Mouse (Mus musculus) activated CD4-positive, CD25-positive, alpha-beta regulatory T cell, adult 4 months (primary cell): ENCODE data around the gene 4921504E06Rik. TPM values are rescaled to one million over a fixed set of nuclear protein-coding genes. Genes with fewer than 3 reads are reported as not detected.

Experiments
- ATAC-seq: one replicate; pipeline ENCODE4 v1.8.0; 2017
- polyA plus RNA-seq, 2 experiments: library from polyadenylated mRNA; unstranded; fragments of 100-300 nt; shearing (Covaris generic); gene quantifications; one replicate each; pipeline ENCODE4 v1.2.1; 2017

4921504E06Rik gene
- polyA plus RNA-seq, 2 experiments from 2014 or later, result not detected

DNA sequence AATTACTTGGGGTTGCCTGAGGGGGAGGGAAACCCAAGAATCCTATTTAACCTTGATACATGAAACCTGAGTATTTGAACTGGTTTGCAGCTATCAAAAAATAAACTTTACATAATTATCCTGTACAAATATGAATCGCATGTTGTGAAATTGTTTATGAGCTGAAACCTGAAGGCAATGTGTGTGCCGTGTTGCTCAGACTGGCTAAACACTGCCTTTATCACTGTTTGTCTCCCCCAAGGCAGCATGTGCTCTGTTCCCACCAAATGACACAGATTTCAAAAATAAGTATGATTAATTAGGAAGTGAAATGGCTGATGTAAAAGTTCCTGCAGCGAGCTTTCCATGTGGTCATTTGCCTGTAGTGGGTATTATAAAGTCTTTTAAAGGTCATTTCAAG, 63.5 kb downstream of the 4921504E06Rik start:
- no peak for ATAC-seq

DNA sequence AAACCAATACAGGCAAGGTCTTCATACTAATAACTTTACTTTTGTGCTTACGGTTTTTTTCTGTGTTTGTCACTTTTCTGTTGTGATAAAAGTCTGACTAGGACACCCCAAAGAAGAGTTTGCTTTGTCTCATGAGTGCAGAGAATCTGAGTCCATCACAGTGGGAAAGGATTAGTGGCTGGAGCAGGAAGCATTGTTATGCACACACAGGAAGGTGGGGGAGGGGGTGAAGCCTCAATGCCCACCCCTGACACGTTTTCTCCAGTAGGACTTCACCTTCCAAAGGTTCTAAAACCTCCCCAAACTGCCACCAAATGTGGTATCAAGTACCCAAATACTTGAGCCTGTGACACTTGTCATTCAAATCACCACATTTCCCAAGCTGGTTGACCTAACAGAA, 91.8 kb downstream of the 4921504E06Rik start:
- ATAC-seq, result no peak

DNA sequence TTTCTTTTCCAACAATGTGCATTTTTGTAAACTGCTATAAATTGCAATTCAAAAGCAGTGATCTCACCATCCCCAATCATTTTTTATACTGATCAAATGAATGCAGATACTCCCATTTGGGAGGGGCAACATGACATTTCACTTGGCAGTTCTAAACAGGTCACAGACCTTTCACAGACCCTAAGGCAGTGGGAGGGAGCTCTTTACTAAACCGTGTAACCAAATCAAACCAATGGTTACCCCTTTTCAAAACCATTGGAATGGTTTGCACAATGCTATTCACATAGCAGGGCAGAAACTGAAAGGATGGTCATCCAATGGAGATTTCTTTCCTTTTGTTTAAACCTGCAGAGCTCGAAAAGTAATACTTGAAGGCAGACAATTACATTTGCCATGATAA, 94.9 kb downstream of the 4921504E06Rik start:
- ATAC-seq, result no peak

DNA sequence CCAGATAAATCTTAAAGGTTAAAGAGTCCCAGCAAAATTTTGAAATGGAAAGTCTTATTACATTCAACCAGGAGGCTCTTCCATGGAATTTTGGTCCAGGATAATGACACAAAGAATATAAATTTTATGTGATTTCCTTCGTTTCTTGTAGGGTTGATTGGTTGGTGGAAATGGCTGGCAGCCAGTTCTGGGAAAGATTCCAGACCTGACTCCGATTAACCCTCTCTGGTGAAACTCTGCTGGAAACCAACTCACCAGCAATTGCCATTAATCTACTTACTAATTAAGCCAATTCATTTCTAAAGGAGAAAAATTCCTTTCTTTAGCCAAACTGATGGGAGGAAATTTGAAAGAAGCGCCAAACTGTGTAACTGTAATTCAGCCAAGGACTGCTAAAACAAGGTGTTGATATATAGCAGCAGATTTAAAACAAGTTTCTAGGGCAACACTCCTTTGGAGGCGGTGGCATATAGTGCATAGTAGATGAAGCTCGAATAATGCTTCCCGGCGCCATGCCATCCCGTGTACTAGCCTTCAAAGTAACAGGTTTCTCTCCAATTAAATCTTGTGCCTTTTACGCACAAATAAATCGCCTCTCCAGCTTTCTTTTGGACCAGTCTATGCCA, 97.7 kb downstream of the 4921504E06Rik start:
- ATAC-seq, result no peak

DNA sequence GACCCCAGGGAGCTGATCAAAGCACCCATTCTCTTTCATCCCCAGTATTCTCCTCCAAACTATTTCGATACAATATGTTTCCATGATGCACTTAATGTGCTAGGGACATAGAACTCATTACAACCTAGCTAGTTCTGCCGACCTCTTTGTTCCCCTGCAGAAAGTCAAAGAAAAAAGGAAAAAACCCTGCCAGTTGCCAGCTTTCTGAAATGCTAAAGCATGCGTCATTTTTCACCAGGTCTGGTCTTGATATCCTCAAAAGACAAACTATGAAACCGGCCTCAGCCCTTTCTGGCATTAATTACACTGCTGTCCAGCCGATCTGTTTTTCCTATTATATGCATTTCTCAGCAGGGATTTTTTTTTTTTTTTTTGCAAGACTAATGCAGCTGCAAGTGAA, 98.5 kb downstream of the 4921504E06Rik start:
- no peak for ATAC-seq

DNA sequence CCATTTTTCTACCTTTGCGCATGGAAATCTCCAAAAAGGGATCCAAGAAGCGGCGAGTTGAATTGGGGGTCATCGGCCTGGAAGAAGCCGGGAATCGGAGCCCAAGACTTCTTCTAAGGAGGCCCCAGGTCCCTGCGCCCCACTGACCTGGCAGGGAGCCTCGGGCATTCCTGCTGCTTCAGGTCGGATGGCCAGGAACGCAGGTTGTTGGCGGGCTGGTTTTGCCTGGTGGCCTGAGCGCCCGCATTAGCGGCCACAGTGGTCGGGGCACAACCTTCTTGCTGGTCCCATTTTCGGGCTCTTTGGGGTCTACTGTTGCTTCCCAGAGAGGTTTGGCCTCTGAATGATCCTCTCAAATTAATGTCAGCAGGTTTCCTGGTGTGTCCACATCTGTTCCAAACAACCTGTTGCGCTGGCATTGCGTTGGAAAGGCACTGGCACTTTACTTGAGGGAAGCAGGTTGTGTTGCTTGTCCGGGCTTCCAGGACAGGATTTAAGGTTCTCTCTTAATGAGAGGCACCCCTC, 101.1 kb downstream of the 4921504E06Rik start:
- ATAC-seq, result no peak

DNA sequence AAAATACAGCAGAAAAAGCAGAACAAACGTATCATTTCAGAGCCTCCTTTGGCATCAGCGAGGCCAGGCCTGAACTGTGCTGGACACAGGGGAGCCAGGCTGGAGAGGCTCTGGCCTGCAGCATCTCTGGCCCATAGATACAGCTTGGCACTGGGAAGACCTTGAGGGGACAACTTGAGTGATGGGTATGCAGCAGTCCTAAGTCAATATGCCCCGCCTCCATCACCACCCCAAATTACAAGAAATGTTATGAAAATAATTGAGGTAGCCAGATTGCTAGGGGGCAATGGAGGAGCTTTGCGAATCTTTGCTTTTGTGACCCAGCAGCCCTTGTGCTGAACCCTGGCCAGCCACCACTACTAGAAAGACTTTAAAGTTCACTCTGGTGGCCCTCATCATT, 104.4 kb downstream of the 4921504E06Rik start:
- ATAC-seq, result no peak

DNA sequence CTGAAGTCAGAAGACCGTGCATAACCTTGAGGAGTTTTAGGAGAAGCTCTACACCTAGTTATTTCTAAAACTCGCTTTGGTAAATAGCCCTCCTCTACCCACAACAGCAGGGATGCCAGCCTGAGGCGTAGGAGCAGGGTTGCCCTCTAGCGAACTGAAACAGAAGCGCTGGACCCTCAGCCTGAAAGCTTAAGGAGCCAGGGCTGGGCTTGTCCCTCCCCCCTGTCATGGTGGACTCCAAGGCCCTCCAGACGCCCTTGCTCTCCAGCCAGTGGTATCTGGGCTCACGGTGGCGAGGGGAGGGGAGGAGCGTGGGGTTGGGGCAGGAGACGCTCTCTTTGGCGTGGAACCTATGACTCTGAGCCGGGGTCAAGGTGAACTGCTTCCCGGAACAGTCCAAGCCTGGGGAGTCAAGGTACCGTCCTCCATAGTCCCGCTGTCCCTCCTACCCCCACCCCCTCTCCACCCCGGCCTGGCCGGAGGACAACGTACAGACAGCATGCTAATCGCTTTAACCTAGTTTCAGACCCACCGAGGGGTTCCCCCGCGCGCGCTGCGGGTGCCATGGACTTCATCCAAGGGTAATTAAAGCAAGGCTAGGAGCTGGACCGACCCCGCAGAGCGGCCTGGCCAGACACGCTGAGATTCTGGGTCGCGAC, 105.5 kb downstream of the 4921504E06Rik start:
- no peak for ATAC-seq

DNA sequence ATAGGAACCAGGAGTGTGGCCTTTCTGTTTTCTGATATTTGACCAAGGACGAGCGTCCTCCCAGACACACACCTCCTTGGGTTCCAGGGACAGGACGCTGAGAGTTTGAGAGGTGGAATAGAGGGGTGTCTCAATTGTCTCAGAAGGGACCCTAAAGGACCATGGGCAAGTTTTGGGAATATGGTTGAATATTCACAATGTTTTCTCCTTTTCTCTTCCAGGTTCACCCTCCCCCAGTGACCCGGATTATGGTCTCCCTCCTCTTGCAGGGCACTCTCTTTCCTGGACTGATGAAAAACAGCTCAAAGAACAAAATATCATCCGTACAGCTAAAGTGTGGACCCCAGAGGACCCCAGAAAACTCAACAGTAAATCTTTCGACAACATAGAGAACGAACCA, 107.0 kb downstream of the 4921504E06Rik start:
- no peak for ATAC-seq

DNA sequence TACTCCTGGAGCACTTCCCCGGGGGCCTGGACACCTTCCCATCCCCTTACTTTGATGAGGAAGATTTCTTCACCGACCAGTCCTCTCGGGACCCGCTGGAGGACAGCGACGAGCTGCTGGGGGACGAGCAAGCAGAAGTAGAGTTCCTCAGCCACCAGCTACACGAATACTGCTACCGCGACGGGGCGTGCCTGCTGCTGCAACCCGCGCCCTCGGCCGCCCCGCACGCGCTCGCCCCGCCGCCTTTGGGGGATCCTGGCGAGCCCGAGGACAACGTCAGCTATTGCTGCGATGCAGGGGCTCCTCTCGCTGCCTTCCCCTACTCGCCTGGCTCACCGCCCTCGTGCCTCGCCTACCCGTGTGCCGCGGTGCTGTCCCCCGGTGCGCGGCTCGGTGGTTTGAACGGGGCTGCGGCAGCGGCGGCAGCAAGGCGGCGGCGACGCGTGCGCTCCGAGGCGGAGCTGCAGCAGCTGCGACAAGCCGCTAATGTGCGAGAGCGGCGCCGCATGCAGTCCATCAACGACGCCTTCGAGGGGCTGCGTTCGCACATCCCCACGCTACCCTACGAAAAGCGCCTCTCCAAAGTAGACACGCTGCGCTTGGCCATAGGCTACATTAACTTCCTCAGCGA, 107.7 kb downstream of the 4921504E06Rik start:
- ATAC-seq, result no peak

DNA sequence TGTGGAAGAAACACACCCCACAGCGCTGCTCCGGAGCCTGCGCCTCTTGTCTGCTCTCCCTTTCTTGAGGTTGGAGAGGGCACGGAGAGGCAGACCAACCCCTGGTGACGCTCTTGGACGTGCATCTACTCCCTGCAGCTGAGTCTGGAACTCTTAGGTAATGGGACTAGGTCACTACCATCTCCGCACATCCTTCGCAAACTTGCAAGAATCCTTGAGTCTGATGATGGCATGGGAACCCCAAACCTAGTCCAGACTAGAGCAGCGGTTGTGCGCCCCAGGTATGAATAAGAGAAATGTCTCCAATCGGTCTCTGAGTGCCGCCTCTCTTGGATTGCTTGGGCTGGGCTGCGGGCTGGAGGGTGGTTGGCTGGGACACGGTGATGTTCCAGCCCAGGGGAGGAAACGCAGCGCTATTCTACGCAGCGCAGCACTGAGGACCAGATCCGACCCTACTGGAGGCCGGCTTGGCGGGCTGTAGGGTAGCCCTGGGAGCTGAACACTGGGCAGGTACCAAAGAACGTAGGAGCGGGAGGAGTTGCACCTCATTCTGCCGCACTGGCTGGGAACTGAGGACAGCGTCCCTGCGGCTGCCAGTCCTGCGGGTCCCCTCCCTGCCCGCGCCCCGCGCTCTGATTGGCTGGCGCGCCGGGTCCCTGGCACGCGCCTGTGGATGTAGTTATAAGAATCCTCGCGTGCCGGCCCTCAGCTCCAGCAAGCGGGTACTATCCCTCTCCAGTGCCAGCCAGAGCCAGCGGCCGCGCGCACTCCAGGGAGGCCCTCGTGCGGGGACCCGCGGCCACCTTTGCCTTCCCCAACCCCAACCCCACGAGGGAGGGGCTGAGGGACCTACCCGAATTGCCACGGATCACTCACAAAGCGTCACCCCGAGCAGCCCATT, 108.5 kb downstream of the 4921504E06Rik start, which contains the start of gene Ptf1a:
Ptf1a (plus strand) TSS at position 733 of the 901 bp plus-strand sequence.
- ATAC-seq, result no peak

DNA sequence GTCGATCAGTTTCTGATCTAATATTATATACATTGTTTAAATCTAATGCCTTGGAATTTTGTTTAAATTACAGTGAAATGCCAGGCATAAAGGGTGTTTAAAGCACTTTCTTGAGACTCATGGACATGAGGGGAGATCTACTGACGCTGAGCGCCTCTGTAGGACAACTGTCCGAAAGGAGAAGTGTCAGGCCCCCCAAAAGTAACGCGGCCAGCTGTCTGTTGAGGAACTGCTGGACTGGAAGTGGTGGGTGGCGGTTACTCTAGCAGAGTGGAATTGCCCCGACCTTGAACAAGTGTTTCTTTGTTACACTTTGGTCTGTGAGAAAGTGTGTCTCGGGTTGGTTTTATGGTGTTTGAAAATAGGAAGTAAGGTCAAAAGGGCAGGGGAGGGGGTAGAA, 109.4 kb downstream of the 4921504E06Rik start:
- no peak for ATAC-seq

DNA sequence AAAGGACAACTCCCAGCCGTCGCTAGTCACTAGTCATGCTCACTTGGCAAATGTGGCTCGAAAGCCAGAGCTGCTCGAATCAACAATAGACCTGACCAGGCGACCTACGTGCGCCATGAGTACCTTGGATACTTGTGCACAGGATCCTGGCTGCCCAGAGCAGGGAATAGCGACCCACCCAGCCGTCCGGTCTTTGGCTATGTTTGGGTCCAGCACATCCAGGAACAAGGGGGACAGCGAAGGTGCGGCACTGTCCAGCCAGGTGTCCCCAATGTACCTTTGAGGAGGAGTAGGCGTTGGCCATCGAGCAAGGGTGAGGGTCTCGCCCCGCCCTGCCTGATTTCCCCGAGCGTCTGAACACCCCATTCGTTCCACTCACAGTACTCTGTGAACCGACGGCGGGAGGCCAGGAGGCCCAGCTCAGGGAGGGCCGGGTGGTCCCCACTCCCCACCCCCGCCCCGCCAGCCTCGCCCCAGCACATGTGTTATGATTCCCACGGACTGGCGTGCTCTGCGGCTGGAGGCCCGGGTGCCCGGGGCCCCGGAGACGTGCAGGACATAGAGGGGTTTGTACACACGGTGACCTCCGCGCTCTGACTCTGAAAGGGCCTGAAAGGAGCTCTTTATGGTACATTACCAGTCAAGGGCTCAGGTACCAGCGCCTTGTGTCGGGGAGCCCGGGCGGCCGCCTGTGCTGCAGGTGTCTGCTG, 121.9 kb downstream of the 4921504E06Rik start:
- ATAC-seq, result no peak

DNA sequence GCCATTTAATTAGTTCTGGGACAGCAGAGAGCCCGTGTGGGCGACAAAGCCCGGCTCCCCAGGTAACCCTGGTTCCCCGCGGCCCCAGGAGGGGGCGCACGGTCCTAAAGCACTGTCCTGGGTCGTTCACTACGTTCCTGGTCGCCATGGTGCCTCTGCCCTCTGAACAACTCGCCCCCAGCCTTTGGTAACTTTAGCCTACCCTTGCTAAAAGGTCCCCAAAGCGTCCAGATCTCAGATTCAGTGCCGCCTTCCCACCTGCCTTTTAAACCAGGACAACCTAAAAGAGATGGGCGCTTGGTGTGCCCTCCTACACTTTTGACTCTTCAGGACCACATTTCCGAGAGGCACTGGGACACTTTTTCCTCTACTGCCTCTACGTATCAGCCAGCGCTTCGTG, 122.5 kb downstream of the 4921504E06Rik start:
- ATAC-seq, result no peak

DNA sequence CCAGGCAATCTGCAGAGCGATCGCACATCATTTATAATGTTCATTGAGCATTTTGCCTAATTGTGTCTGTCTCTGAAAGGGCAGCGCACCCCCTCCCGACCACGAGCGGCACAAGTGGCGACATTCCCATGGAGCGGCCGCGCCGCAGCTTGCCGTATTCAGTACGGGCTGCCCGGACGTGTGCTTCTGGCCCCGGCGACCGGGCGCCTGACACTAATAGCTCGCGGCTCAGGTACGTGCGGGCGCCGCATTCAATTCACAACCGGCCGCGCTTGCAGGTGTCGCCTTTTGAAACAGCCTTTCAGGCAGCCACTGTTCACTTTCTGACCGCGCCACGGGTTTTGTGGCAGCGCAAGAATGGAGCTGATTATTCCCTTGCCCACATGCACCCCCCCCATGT, 123.0 kb downstream of the 4921504E06Rik start:
- ATAC-seq, result no peak

DNA sequence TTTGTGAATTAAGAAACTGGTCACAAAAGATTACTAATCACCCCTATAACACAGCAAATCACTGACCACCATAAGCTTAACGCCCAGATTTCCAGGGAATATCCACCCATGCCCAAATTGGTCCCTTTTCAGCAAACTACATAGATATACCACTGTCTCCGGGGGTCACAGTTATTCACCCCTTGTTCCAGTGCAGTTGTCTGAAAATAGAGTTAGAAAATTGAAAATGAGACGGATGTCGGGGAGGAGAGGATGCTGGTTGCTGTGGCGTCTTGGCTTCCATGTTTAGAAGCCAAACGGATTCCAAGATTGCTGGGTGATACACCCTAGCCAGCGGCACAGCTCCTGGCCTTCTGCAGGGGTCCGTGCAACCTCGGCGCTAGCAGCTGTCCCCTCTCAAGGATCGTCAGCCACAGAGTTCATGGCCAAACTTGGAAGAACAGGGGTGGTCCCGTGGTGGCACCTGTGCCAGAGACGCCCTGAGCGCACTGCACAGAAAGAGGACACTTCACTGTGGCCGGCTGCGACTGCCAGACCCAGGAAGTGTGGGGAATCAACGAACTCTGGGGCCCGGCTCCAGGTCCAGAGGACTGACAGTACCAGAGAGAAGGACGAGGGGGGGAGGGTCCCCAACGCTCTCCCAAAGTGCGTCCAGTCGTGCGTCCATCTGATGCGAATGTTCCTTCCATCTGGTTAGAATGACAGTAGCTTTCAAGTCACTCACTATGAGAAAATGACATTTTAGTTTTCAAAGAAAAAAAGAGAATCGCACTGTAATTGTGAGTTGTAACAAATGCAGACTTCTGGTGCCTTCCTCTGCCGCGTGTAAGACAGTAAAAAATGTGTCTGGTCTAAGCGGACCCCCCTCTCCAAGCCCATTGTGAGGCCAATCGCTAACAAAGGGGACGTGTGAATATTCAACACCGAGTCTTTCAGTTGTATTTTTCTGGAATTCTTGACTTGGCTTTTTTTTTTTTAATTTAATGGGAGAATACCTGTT, 123.7 kb downstream of the 4921504E06Rik start:
- no peak for ATAC-seq

DNA sequence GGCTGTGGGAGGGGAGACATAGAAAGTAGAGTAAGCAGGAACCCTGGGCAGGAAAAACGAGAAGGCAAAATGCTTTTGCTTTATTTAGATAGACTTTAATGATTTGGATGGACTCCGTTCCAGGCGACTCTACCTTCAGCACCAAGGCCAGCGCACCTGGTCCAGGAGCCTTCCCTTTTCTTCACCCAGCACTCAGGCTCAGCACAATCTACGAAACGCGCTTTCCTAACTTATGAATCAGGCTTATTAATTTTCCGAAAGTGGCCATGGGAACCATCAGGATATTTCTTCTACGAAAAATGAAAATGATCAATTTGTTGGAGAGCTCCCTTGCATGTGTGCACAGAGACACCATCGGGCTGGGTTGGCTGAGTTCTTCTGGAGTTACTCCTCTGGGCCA, 124.7 kb downstream of the 4921504E06Rik start:
- no peak for ATAC-seq

DNA sequence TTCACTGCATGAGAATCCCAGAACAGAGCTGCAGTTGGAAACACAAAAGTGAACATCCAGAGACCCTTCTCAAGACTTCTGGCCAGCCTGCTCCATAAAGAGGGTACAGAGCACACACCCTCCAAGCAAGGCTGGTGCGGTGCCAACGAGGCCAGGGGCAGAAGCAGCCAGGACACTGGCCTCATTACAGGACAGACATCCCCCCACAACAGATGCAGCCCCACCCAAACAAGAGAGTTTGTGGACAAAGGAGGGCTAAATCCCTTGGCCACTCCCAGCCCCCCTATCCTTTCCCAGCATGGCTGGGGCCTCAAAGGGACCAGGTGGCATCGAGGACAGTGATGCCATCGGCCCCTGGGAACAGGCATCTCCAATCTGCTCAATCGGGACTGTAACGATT, 130.6 kb downstream of the 4921504E06Rik start:
- ATAC-seq, result no peak

DNA sequence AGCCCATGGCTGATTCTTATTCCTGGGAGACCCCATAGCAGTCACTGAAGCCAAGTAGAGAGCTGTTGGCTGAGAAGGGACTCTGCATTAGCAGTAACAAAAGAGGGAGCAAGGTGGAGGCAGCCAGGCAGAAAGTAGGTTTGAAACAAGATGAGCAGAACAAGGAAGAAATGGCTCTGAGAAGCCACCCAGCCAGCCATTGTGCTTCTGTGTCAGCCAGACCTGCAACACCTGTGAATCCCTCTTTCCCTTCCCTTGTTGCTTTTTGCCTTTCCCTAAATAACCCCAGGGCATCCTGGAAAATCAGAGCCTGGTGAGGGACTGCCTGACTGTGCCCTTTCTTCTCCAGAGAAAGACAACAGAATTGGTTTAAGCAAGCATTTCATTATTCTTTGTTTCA, 131.5 kb downstream of the 4921504E06Rik start:
- ATAC-seq, result no peak

DNA sequence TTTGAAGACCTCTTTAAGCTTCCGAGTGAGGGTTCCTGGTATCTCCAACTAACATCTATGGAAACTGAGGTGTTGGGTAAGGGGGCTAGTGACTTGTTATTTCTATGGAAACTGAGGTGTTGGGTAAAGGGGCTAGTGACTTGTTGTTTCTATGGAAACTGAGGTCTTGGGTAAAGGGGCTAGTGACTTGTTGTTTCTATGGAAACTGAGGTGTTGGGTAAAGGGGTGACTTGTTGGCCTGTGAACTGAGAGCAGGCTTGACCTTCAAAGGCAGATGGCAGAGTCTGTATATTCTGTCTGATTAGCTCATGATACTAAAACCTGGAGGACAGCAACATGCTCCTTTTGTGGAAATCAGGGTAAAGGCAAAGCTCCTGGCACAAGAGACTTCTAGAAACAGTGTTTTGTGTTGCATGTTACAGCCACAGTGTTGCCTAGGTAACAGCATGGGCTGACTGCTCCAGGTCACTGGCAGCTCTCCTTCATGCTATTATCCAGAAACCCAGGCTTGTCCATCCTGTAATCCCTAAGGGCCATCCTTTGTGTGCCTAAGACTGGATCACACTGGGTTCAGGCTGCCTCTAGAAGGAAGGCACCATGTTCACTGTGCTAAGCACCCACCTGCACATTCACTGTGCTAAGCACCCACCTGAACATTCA, 133.9 kb downstream of the 4921504E06Rik start:
- no peak for ATAC-seq
